Mouse (Mus musculus) olfactory bulb, adult 2 months (tissue): ENCODE measurements around the gene Elovl5. TPM values are rescaled to one million over a fixed set of nuclear protein-coding genes. Genes with fewer than 3 reads are reported as not detected.

Source experiments
- H3K27ac ChIP-seq: fragments of 200-500 bp; 2 replicates; pipeline ENCODE4 v1.5.1; 2012; ENCODE audit warnings: low read depth, low read length; ENCODE audit not compliant: insufficient read depth
- H3K4me1 ChIP-seq: fragments of 200-500 bp; 2 replicates; pipeline ENCODE4 v1.6.1; 2012; ENCODE audit warnings: low read length; ENCODE audit not compliant: control insufficient read depth, insufficient read depth
- H3K4me3 ChIP-seq: fragments of 200-500 bp; 2 replicates; pipeline ENCODE4 v1.5.1; 2012; ENCODE audit warnings: mild to moderate bottlenecking, low read depth, low read length, moderate library complexity; ENCODE audit not compliant: insufficient read depth
- CTCF ChIP-seq: fragments of 200-500 bp; IDR thresholded peaks from 2 replicates; pipeline ENCODE4 v1.5.1; 2012; ENCODE audit warnings: low read depth, mild to moderate bottlenecking, low read length, moderate library complexity; ENCODE audit not compliant: insufficient read depth
- POLR2A ChIP-seq: fragments of 200-500 bp; IDR thresholded peaks from 2 replicates; pipeline ENCODE4 v1.6.1; 2012; ENCODE audit warnings: mild to moderate bottlenecking, low read depth, low read length, moderate library complexity; ENCODE audit not compliant: insufficient read depth
- WGBS: fragments of 180-500 bp; shearing (Covaris S2); methylation state at CpG from one replicate; pipeline ENCODE4 v1.1.7; 2018; 5-methylcytosine and 5-hydroxymethylcytosine counted together
- polyA plus RNA-seq: library from polyadenylated mRNA; stranded (reverse); fragments of >200 nt; gene quantifications from 2 replicates; pipeline ENCODE4 v1.2.4, GENCODE M21; 2012; ENCODE audit warnings: low replicate concordance; ENCODE audit not compliant: missing spikeins, insufficient read depth, insufficient read length

Gene Elovl5
- polyA plus RNA-seq, 1 experiment: 644 TPM

DNA sequence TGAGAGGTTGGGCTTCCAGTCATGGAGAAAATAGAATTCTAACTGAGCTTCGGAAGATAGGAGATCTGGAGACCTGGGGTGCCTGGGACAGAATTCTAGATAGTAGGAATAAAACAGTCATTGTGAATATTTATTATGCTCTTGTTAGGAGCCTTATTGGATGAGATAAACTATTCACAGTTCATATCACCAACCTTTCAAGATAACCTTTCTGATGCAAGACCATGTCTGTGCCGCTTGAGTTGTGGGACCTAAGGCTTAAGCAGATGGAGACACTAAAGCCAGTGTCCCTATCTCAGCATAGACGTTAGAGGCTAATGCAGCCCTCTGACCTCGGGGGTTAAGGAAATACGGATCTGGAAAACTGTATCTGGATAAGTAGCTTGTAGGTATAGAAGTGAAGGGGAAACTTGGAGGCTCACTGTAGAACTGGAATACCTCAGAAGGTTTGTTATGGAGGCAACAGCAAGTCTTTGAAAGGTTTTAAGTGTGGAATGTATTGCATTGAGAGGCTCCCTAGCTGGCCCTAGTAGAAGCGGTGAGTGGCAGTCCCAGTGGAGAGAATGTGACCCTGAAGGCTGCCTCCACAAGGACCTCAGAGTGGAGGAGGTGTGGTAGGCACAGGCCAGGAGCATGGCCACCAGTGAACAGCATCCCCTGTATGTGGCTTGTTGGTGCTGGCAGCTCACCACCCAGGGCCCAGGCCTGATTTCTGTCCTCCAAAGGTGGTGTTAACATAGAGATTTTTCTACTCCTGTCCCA is 52.2 kb downstream of the Elovl5 start:
- no peak overlapping the region for H3K4me3 ChIP-seq
- peaks cover 23% of the 10 kb centered on the region for H3K4me1 ChIP-seq
- no peak overlapping the region for H3K27ac ChIP-seq
- 90% methylated on average over 6 of the region's 6 CpGs for WGBS
- no peak for TF ChIP-seq CTCF

DNA sequence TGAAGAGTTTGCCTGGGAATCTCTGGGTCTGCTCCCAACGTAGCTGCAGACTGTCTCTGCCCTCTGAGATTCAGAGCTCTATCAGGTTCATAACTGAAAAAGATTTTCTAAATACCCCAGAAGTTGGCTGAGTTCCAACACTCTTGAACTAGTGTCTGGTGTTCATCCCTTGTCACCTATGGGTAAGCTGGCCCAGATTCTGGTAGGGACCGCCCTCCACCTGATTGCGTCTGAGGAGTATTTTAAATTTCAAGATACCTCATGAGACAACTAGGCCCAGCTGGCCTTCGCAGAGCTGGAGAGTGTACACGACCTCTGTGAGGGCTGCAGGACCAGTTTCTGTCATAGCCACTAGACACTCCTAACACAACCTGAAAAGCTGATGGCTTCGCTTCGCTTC is 61.8 kb downstream of the Elovl5 start:
- 96% methylated on average over 7 of the region's 7 CpGs for WGBS
- Histone ChIP-seq H3K4me3 (no peak overlapping the region), H3K27ac (no peak overlapping the region), H3K4me1 (no peaks in the 10 kb centered on the region)
- TF ChIP-seq POLR2A (no peak), CTCF (no peak)

- H3K4me3 ChIP-seq: no peak overlapping the region
- H3K27ac ChIP-seq: no peak overlapping the region
- 89% methylated on average over 16 of the region's 16 CpGs for WGBS
- TF ChIP-seq CTCF (no peak), POLR2A (no peak)
- peaks cover 4% of the 10 kb centered on the region; the same call in 1 of the 2 replicates for H3K4me1 ChIP-seq
These were observed 65.5 kb downstream of the Elovl5 start for GRCm38 (mm10) chr9:77982616-77983015.

GRCm38 (mm10) chr9:77983521-77983920 is 66.4 kb downstream of the Elovl5 start:
- 87% methylated on average over 6 of the region's 6 CpGs for WGBS
- Histone ChIP-seq H3K27ac (no peak overlapping the region), H3K4me3 (no peak overlapping the region), H3K4me1 (peaks cover 4% of the 10 kb centered on the region; the same call in 1 of the 2 replicates)
- TF ChIP-seq CTCF: no peak
- no peak for TF ChIP-seq POLR2A

GRCm38 (mm10) chr9:77986153-77986795 is 69.1 kb downstream of the Elovl5 start:
- no peak overlapping the region for H3K4me3 ChIP-seq
- WGBS: 56% methylated on average over 8 of the region's 8 CpGs
- H3K27ac ChIP-seq: no peak overlapping the region
- H3K4me1 ChIP-seq: peaks cover 4% of the 10 kb centered on the region; the same call in 1 of the 2 replicates
- no peak for TF ChIP-seq POLR2A
- TF ChIP-seq CTCF: no peak

GRCm38 (mm10) chr9:77989626-77990025 is 72.5 kb downstream of the Elovl5 start:
- no peak overlapping the region for H3K27ac ChIP-seq
- no peak overlapping the region for H3K4me3 ChIP-seq
- H3K4me1 ChIP-seq: peaks cover 4% of the 10 kb centered on the region; the same call in 1 of the 2 replicates
- WGBS: 83% methylated on average over 8 of the region's 8 CpGs
- TF ChIP-seq POLR2A (no peak), CTCF (no peak)

DNA sequence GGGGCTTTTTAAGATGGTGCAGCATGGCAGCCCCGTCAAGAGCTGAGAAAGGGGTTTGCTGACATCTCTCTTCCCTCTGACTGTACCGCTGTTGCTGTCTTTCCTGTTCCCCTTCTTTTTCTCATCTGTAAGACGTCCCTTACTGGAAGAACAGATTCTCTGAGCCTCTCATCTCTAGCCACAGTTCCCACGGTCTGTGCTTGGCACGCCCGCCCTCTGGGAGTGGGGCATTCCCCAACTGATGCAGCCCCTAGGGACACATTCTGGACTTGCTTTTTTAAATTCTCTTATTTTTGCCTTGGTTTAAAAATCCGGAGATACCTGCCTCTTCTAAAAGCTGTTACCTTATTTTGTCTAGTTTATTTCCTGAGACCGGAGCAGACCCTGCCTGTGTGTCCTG is 73.1 kb downstream of the Elovl5 start:
- WGBS: 80% methylated on average over 8 of the region's 8 CpGs
- TF ChIP-seq CTCF (no peak), POLR2A (no peak)
- H3K4me3 ChIP-seq: no peak overlapping the region
- no peak overlapping the region for H3K27ac ChIP-seq
- H3K4me1 ChIP-seq: peaks cover 4% of the 10 kb centered on the region; the same call in 1 of the 2 replicates

GRCm38 (mm10) chr9:77991650-77992049 is 74.5 kb downstream of the Elovl5 start:
- TF ChIP-seq POLR2A: no peak
- TF ChIP-seq CTCF: no peak
- H3K27ac ChIP-seq: no peak overlapping the region
- H3K4me3 ChIP-seq: no peak overlapping the region
- 51% methylated on average over 4 of the region's 4 CpGs for WGBS
- H3K4me1 ChIP-seq: no peaks in the 10 kb centered on the region

DNA sequence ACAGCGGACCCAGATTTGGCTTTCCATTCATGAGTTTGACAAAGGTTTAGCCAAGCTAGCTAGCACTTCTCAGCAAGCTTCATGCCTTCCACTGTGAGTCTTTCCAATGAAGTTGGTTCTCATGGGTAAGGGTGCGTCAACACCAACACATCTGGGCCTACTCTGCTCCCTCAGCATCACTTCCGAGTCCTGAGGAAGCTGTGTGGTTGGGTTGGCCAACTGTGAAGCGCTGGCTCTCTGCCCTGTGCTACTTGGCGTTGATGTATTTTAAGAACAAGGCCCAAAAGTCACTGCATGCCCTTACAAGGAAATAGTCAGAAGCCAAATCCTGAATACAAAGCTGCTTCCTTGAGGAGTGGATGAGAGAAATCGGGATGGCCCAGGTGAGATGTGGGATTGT is 75.1 kb downstream of the Elovl5 start:
- no peak for TF ChIP-seq POLR2A
- no peak for TF ChIP-seq CTCF
- WGBS: 85% methylated on average over 6 of the region's 6 CpGs
- no peak overlapping the region for H3K4me3 ChIP-seq
- no peaks in the 10 kb centered on the region for H3K4me1 ChIP-seq
- no peak overlapping the region for H3K27ac ChIP-seq
